Mouse (Mus musculus) layer of hippocampus, adult 8-10 months (tissue): ENCODE measurements around the gene Krtap17-1. TPM values are rescaled to one million over a fixed set of nuclear protein-coding genes. Genes with fewer than 3 reads are reported as not detected.

ENCODE experiments used
- DNase-seq, 2 experiments: peaks; one replicate each; pipeline ENCODE4 v3.0.0; 2022; ENCODE audit warnings: low spot score in 2 of 2
- total RNA-seq, 4 experiments: library from RNA; stranded (reverse); gene quantifications; 2 replicates each; pipeline ENCODE4 v1.2.4; 2022

The Krtap17-1 gene
- total RNA-seq, 4 experiments from 2014 or later: not detected

DNA sequence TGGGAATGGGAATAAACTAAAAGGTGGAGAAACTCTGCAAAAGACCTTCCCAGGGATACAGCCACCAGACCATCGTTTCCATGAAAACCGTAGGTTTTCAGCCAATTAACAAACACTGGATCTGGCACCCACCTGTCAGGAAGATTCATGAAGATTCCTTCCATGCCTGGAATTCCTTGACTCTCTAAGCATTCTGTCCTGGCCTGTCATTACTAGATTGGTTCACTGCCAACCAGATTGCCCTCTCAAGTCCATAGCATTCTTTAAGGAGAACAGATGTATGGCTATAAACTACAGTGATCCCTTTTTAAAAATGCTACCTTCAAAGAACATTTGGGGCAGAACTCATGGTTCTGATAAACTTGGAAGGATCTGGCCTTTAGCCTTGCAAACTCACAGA, 27.8 kb downstream of the Krtap17-1 start:
- DNase-seq: no peak

DNA sequence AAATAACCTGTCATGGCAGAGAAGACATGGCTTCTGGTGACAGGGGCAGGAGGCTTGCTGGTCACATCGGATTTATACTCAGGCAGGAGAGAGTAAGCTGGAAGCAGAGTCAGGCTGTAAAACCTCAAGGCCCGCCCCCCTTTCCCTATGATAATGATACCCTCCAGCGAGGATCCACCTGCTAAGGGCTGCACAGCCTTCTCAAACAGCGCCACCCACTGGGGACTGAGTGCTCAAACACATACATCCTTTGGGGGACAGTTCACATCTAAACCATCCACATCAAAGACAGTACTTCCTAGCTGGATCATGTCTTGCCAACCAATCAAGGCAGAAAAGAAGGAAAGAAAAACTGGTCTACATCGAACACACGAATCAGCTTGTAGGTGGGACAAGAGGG, 29.6 kb downstream of the Krtap17-1 start:
- DNase-seq: no peak

DNA sequence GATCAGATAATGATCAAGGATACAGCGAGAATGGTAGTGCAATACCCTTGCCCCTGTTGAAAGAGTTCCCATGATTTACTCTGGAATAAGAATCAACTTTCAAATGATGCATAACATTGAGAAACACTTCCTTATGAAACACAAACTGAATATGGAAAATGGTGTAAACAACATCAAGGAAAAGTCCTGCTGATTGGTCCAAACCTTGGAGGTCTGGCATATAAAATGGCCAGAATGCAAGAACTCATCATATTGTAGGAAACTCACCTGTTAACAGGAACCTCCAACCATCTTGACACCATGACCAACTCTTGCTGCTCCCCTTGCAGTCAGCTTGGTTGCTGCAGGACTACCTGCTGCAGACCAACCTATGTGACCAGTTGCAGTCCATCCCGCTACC, 45.6 kb downstream of the Krtap17-1 start, which contains the start of gene Krtap9-5:
Gene Krtap9-5 (plus strand): TSS at position 301 of the 400 bp plus-strand sequence.
- DNase-seq: no peak

Other genes starting within 250 kb of the Krtap17-1 start
- not detected for gene Gm11595, start 221.1 kb downstream of the Krtap17-1 start, total RNA-seq
- not detected for gene Krtap4-8, start 213.3 kb downstream of the Krtap17-1 start, total RNA-seq
- gene Krtap4-9, start 208.8 kb downstream of the Krtap17-1 start, total RNA-seq: not detected
- gene Gm11596, start 200.5 kb downstream of the Krtap17-1 start, total RNA-seq: not detected
- not detected for gene Gm11569, start 195.1 kb downstream of the Krtap17-1 start, total RNA-seq
- gene Gm11554, start 189.5 kb downstream of the Krtap17-1 start, total RNA-seq: not detected
- gene Krtap4-13, start 184.1 kb downstream of the Krtap17-1 start, total RNA-seq: not detected
- not detected for gene Gm11564, start 178.3 kb downstream of the Krtap17-1 start, total RNA-seq
- gene 2300003K06Rik, start 155.9 kb downstream of the Krtap17-1 start, total RNA-seq: not detected
- gene Krtap4-16, start 142.4 kb downstream of the Krtap17-1 start, total RNA-seq: not detected
- not detected for gene Gm11568, start 136.1 kb downstream of the Krtap17-1 start, total RNA-seq
- gene Gm11559, start 129.5 kb downstream of the Krtap17-1 start, total RNA-seq: not detected
- not detected for gene Krtap9-1, start 120.6 kb downstream of the Krtap17-1 start, total RNA-seq
- gene Gm11567, start 114.8 kb downstream of the Krtap17-1 start, total RNA-seq: not detected
- not detected for gene Krtap31-1, start 86.1 kb downstream of the Krtap17-1 start, total RNA-seq
- gene Gm11565, start 79.2 kb downstream of the Krtap17-1 start, total RNA-seq: not detected
- not detected for gene Krtap31-2, start 57.7 kb downstream of the Krtap17-1 start, total RNA-seq
- gene Krtap9-5, start 45.5 kb downstream of the Krtap17-1 start, total RNA-seq: not detected
- not detected for gene Krtap29-1, start 14.9 kb downstream of the Krtap17-1 start, total RNA-seq
- not detected for gene Krtap16-1, start 7.4 kb downstream of the Krtap17-1 start, total RNA-seq
- not detected for gene Krt33a, start 22.2 kb upstream of the Krtap17-1 start, total RNA-seq
- not detected for gene Krt33b, start 35.9 kb upstream of the Krtap17-1 start, total RNA-seq
- not detected for gene Krt34, start 47.6 kb upstream of the Krtap17-1 start, total RNA-seq
- not detected for gene Krt31, start 56.6 kb upstream of the Krtap17-1 start, total RNA-seq
- not detected for gene Krt32, start 94.2 kb upstream of the Krtap17-1 start, total RNA-seq
- not detected for gene Krt35, start 102.2 kb upstream of the Krtap17-1 start, total RNA-seq
- gene Krt36, start 111.6 kb upstream of the Krtap17-1 start, total RNA-seq: not detected
- not detected for gene Krt13, start 127.6 kb upstream of the Krtap17-1 start, total RNA-seq
- gene Krt15, start 141.9 kb upstream of the Krtap17-1 start, total RNA-seq: 1 to 10 TPM in 1 of 4 experiments, under 1 TPM in 2, not detected in 1; 0.29 to 1.4 (median 0.60) TPM
- under 1 TPM in 3 of 4 experiments, not detected in 1; 0.22 to 0.59 (median 0.43) TPM for gene Krt19, start 154.7 kb upstream of the Krtap17-1 start, total RNA-seq
- gene Krt9, start 199.3 kb upstream of the Krtap17-1 start, total RNA-seq: 1 to 10 TPM; 3.4 to 5.7 (median 3.8) TPM
- gene Krt14, start 213.6 kb upstream of the Krtap17-1 start, total RNA-seq: not detected